Mouse (Mus musculus): ENCODE measurements at regions not wholly inside any gene's neighbourhood (a gene's known extent, or its start where the extent isn't known, plus 50 kb on each side); places are given as distances from the start of the nearest gene placed in this dataset.

- DNase-seq (ENCODE audit: low spot score), result no peak
Measured at GRCm38 (mm10) chr13:5779410-5779809, 81.9 kb upstream of the Klf6 start.

DNA sequence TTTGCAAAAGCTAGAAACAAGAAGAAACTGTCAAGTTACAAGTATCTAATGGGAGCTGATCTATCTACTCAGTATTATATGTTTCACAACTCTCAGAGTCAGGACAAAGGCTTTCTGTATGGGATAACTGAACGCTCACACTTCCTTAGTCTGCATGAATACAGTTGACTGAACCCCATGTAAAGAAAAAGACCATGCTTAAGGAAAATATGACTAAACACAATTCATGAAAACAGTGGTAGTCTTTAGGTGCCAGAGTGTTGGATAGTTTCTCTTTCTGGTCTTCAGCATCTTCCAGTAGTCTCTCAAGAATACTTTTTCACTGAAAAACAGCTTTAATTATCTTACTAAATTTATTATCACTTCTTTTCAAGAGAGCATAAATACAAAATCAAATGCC is 78.7 kb upstream of the Klf6 start:
- DNase-seq (ENCODE audit: low spot score), result no peak

DNA sequence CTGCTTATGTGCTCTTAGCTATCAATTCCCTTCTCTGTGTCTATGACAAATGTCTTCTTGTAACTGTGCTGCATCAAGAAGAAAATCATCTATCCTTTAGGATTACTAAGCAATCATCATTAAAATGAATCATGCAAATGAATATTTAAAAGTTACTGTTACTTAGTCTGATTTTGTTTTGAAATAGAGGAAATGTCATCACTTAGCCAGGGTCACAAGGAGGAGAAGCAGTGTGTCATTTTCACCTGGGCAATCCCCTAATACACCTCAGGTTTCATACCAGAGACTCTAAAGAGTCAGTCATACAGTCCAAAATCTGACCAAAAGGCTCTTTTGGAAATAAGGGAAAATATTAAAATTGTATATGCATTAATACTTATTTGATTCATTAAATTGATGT is 74.2 kb upstream of the Klf6 start:
- DNase-seq (ENCODE audit: low spot score), result no peak

- no peak for DNase-seq (ENCODE audit: low spot score)
Measured at GRCm38 (mm10) chr13:5789302-5789701, 72.0 kb upstream of the Klf6 start.

DNA sequence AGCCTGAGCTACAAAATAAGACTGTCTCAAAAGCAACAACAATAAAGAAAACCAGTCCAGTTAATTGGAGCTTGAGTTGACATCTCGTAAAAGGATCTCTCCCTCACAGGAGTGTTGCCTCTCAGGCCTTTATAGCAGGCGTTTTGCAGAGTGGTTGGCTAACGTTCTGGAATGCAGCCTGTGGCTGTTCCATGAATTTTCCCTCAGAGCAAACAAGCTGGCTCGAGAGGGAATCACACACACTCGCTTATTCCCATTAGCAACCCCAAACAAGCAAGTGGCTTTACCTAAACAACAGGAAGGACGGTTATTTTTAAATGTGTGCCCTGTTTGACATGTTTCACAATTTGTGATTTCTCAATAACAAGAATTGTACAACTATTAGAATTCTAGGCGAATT is 59.2 kb upstream of the Klf6 start:
- DNase-seq (ENCODE audit: low spot score), result no peak

GRCm38 (mm10) chr13:5802826-5803225 is 58.5 kb upstream of the Klf6 start:
- DNase-seq (ENCODE audit: low spot score), result no peak

GRCm38 (mm10) chr13:5803540-5804380 is 57.5 kb upstream of the Klf6 start:
- DNase-seq (ENCODE audit: low spot score), result peak; percentile 19

GRCm38 (mm10) chr13:5804381-5804941 is 56.8 kb upstream of the Klf6 start:
- DNase-seq (ENCODE audit: low spot score), result no peak

DNA sequence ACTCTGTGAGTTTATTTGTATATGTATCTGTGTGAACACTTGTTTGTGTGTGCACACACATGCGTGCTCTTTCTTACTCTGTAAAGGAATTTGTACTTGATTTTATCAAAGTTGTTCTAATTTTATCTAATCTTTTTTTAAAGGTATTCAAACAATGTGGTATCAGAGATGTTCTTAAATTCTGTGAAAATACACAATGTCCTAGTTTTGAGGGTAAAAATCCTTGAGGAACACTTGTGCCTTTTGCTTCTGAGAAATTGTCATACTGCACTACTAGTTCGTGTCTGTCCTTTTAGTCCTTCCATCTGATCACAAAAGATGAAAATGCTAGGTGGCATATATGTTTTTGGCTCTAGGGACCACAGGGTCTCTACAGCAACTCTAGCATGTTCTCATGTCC is 52.9 kb upstream of the Klf6 start:
- no peak for DNase-seq (ENCODE audit: low spot score)
